Mouse (Mus musculus) neural tube, embryonic 12.5 days (tissue): ENCODE results near the gene Rnf227. TPM values are rescaled to one million over a fixed set of nuclear protein-coding genes. Genes with fewer than 3 reads are reported as not detected.

Experiments used
- ATAC-seq: fragments of 200-750 bp; cut with Nextera tagmentation; 2 replicates; pipeline ENCODE4 v1.8.0; 2017; ENCODE audit warnings: low read depth, mild to moderate bottlenecking, moderate TSS enrichment, moderate library complexity; ENCODE audit not compliant: low FRiP score
- H3K27ac ChIP-seq: fragments of 300-500 bp; sonication (generic); 2 replicates; pipeline ENCODE4 v1.5.1; 2016
- H3K27me3 ChIP-seq: fragments of 300-500 bp; sonication (generic); replicated peaks from 2 replicates; pipeline ENCODE4 v1.6.1; 2016; ENCODE audit warnings: mild to moderate bottlenecking
- H3K36me3 ChIP-seq: fragments of 300-500 bp; sonication (generic); 2 replicates; pipeline ENCODE4 v1.6.1; 2016; ENCODE audit warnings: mild to moderate bottlenecking
- H3K4me1 ChIP-seq: fragments of 300-500 bp; sonication (generic); 2 replicates; pipeline ENCODE4 v1.6.1; 2016
- H3K4me2 ChIP-seq: fragments of 300-500 bp; sonication (generic); replicated peaks from 2 replicates; pipeline ENCODE4 v1.6.1; 2016; ENCODE audit warnings: mild to moderate bottlenecking
- H3K4me3 ChIP-seq: fragments of 300-500 bp; sonication (generic); 2 replicates; pipeline ENCODE4 v1.5.1; 2016
- H3K9ac ChIP-seq: fragments of 300-500 bp; sonication (generic); 2 replicates; pipeline ENCODE4 v1.6.1; 2016; ENCODE audit warnings: mild to moderate bottlenecking
- H3K9me3 ChIP-seq: fragments of 300-500 bp; sonication (generic); 2 replicates; pipeline ENCODE4 v1.6.1; 2016; ENCODE audit warnings: mild to moderate bottlenecking
- WGBS: fragments of 180-500 bp; shearing (Covaris S2); methylation state at CpG from one replicate; pipeline ENCODE4 v1.1.7; 2016; 5-methylcytosine and 5-hydroxymethylcytosine counted together
- polyA plus RNA-seq: library from polyadenylated mRNA; unstranded; fragments of >200 nt; fragmentation: Nextera tagmentation; extraction: Ambion mirVana; gene quantifications from 2 replicates; pipeline ENCODE4 v1.2.1, GENCODE M21; 2016

Gene Rnf227
- polyA plus RNA-seq, 1 experiment from 2014 or later: 51.3 TPM

DNA sequence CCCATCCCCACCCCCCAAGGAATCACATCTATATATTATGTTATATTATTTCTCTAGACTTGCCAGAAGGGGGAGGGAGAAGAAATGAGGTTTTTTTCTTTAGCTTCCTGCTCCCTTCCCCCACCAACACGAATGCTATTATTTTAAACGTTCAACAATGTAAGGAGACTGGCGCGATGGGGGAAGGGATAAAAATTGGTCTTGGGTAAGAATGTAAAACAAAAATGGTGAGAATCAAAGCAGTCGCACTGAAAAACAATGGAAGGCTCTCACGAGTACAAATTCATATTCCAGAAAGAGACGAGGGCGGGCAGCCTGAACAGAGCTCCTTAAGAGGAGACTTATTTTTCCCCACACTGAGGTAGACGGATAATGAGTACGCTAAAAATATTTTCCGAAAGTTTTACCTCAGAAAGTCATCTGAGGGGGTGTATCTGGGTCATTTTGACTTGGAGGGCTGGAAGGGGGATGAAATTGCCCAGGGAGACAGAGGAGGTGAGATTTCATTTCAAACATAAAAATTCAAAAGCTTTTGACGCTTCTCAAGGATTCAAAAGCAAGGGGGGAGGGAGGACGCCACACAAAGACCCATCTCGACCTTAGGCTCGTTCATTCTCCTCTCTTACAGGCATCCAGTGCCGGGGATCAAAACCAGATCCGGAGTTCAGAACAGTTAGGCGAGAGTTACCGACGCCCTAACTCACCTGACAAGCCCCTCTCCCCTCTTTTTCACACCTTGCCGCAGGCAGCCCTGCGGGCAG lies 26.8 kb downstream of the Rnf227 start:
- Histone ChIP-seq H3K4me3 (peak overlapping the region; percentile 99), H3K4me2 (peak overlapping the region; percentile 90), H3K27ac (peak overlapping the region; percentile 99), H3K36me3 (peaks cover 19% of the 10 kb centered on the region), H3K4me1 (peaks cover 55% of the 10 kb centered on the region), H3K9ac (peak overlapping the region; percentile 99), H3K9me3 (no peaks in the 10 kb centered on the region), H3K27me3 (no peaks in the 10 kb centered on the region)
- ATAC-seq: no peak
- WGBS: under 1% methylated on average over 22 of the region's 22 CpGs

- H3K36me3 ChIP-seq: peaks cover 13% of the 10 kb centered on the region
- under 1% methylated on average over 22 of the region's 22 CpGs for WGBS
- peak overlapping the region; percentile 99 for H3K4me3 ChIP-seq
- H3K9me3 ChIP-seq: no peaks in the 10 kb centered on the region
- peaks cover 57% of the 10 kb centered on the region for H3K4me1 ChIP-seq
- H3K27ac ChIP-seq: peak overlapping the region; percentile 99
- H3K4me2 ChIP-seq: peak overlapping the region; percentile 90
- H3K9ac ChIP-seq: peak overlapping the region; percentile 99
- H3K27me3 ChIP-seq: no peaks in the 10 kb centered on the region
- no peak for ATAC-seq
Measured at GRCm38 (mm10) chr11:69367616-69368355, 27.5 kb downstream of the Rnf227 start.

- no peak for ATAC-seq
- H3K4me1 ChIP-seq: peaks cover 57% of the 10 kb centered on the region
- H3K9ac ChIP-seq: peak overlapping the region; percentile 99
- H3K9me3 ChIP-seq: no peaks in the 10 kb centered on the region
- peak overlapping the region; percentile 99 for H3K4me3 ChIP-seq
- peaks cover 10% of the 10 kb centered on the region for H3K36me3 ChIP-seq
- peak overlapping the region; percentile 90 for H3K4me2 ChIP-seq
- under 1% methylated on average over 81 of the region's 106 CpGs for WGBS
- peak overlapping the region; percentile 99 for H3K27ac ChIP-seq
- no peaks in the 10 kb centered on the region for H3K27me3 ChIP-seq
Measured at GRCm38 (mm10) chr11:69368356-69369214, 28.3 kb downstream of the Rnf227 start.

DNA sequence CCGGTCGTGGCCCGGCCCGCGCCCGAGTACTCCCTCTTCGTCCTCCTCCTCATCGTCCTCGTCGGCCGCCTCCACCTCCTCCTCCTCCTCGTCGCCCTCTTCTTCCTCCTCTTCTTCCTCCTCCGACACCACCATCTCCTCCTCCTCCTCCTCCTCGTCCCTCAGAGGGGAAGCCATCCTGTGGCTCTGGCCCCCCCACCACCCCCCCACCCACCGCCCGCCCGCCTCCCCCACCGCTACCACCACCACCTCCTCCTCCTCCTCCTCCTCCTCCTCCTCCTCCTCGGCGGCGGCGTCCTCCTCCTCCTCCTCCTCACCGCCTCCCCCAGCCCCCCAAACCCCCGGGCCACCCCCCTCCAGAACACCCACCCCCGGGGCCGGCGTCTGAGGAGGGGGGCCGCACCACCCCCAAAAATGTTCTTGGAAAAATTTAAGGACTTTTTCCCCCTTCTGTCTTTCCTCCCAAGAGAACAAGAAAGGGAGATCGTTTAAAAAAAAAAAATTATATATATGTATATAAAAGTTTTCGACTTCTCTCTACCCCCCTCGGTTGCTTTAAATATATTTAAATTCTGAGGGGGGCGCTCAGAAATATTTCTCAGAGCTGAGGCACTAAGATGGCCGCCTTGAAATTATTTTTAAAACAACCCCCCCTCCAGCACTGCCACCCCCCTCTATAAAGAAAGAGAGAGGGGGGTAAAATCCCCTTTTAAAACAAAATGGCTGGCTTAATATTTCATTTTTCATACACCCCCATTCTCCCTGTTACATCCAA lies 29.1 kb downstream of the Rnf227 start, which contains the start of gene Chd3:
TSS of gene Chd3 (minus strand) at position 192 of the 775 bp plus-strand sequence.
- no peaks in the 10 kb centered on the region for H3K9me3 ChIP-seq
- no peaks in the 10 kb centered on the region for H3K27me3 ChIP-seq
- peak within 1 kb of the TSS; percentile 99 for H3K27ac ChIP-seq
- peak within 1 kb of the TSS; percentile 90 for H3K4me2 ChIP-seq
- H3K9ac ChIP-seq: peak within 1 kb of the TSS; percentile 99
- ATAC-seq: no peak
- 2% methylated on average over 25 of the region's 34 CpGs for WGBS
- H3K36me3 ChIP-seq: peaks cover 13% of the 10 kb centered on the region; the same call in 1 of the 2 replicates
- H3K4me1 ChIP-seq: peaks cover 53% of the 10 kb centered on the region
- H3K4me3 ChIP-seq: peak within 1 kb of the TSS; percentile 99

- H3K27me3 ChIP-seq: no peaks in the 10 kb centered on the region
- H3K27ac ChIP-seq: peak overlapping the region; percentile 59; the same call in 1 of the 2 replicates
- peaks cover 13% of the 10 kb centered on the region; the same call in 1 of the 2 replicates for H3K36me3 ChIP-seq
- H3K9ac ChIP-seq: peak overlapping the region; percentile 99; the same call in 1 of the 2 replicates
- H3K4me1 ChIP-seq: peaks cover 45% of the 10 kb centered on the region
- peak overlapping the region; percentile 90 for H3K4me2 ChIP-seq
- peak overlapping the region; percentile 99; the same call in 1 of the 2 replicates for H3K4me3 ChIP-seq
- H3K9me3 ChIP-seq: no peaks in the 10 kb centered on the region
- 23% methylated on average over 2 of the region's 2 CpGs for WGBS
- ATAC-seq: no peak
Measured at GRCm38 (mm10) chr11:69369990-69370816, 29.9 kb downstream of the Rnf227 start.

GRCm38 (mm10) chr11:69370817-69371215 lies 30.6 kb downstream of the Rnf227 start:
- ATAC-seq: no peak
- peaks cover 39% of the 10 kb centered on the region for H3K4me1 ChIP-seq
- 10% methylated on average over 9 of the region's 9 CpGs for WGBS

DNA sequence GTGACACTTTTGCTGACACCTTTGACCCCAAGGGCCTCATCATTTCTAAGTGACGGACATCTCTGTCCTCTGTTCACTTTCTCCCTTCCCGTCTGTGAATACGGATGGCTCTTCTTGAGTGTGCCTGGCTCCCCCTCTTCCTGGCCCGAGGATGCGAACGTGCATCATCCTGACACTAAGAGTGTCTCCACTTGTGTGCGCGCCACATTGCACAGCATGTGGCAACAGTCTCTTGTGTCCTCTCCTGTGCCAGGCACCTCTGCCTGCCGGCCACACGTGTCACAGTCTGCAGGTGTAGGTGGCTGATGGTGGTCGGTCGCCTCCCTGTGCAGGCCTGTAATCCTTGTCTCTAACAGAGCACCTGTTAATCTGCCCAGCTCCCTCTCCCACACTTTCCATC lies 31.3 kb downstream of the Rnf227 start:
- Histone ChIP-seq H3K9ac (0 out of 2 replicates have a peak overlapping the region, but pooled peaks have one; percentile 0), H3K27ac (peak overlapping the region; percentile 55), H3K27me3 (no peaks in the 10 kb centered on the region), H3K4me2 (peak overlapping the region; percentile 48), H3K4me1 (peaks cover 34% of the 10 kb centered on the region), H3K36me3 (peaks cover 13% of the 10 kb centered on the region), H3K9me3 (no peaks in the 10 kb centered on the region), H3K4me3 (no peak overlapping the region; the same call in 1 of the 2 replicates)
- no peak for ATAC-seq
- 15% methylated on average over 12 of the region's 12 CpGs for whole genome bisulfite sequencing

More at GRCm38 (mm10) chr11:69370817-69371215, 30.6 kb downstream of the Rnf227 start:
- Histone ChIP-seq H3K9ac (no peak overlapping the region), H3K4me2 (peak overlapping the region; percentile 48), H3K9me3 (no peaks in the 10 kb centered on the region), H3K4me3 (no peak overlapping the region), H3K27ac (peak overlapping the region; percentile 59; the same call in 1 of the 2 replicates), H3K27me3 (no peaks in the 10 kb centered on the region), H3K36me3 (peaks cover 13% of the 10 kb centered on the region)

- Histone ChIP-seq H3K36me3 (peaks cover 13% of the 10 kb centered on the region), H3K4me1 (peaks cover 34% of the 10 kb centered on the region), H3K27ac (peak overlapping the region; percentile 55), H3K4me3 (no peak overlapping the region; the same call in 1 of the 2 replicates), H3K4me2 (peak overlapping the region; percentile 48), H3K9me3 (no peaks in the 10 kb centered on the region), H3K9ac (0 out of 2 replicates have a peak overlapping the region, but pooled peaks have one; percentile 0), H3K27me3 (no peaks in the 10 kb centered on the region)
- 31% methylated on average over 12 of the region's 12 CpGs for WGBS
- ATAC-seq: no peak
Measured at GRCm38 (mm10) chr11:69372056-69372779, 32.0 kb downstream of the Rnf227 start.

DNA sequence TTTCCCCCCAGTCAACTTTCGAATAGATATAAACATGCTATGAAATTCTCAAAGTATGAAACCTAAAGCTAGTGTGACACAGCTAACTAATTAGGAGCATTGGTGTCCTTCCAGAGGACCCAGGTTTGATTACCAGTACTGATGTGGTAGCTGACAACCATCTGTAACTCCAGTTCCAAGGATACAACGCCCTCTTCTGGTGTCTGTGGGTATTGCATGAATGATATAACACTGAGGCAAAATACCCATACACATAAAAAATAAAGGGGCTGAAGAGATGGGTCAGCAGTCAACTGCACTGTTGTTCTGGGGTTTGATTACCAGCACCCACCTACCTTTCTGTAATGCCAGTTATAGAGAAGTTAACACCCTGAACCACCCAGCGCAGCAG lies 32.5 kb downstream of the Rnf227 start:
- peak overlapping the region; percentile 55; the same call in 1 of the 2 replicates for H3K27ac ChIP-seq
- ATAC-seq: no peak
- H3K4me3 ChIP-seq: no peak overlapping the region
- WGBS: 67% methylated on average over 3 of the region's 3 CpGs
- H3K4me1 ChIP-seq: peaks cover 30% of the 10 kb centered on the region
- peaks cover 15% of the 10 kb centered on the region for H3K36me3 ChIP-seq
- no peaks in the 10 kb centered on the region for H3K9me3 ChIP-seq
- H3K4me2 ChIP-seq: peak overlapping the region; percentile 48; the same call in 1 of the 2 replicates
- H3K27me3 ChIP-seq: no peaks in the 10 kb centered on the region
- no peak overlapping the region for H3K9ac ChIP-seq
